Mouse (Mus musculus): ENCODE measurements around the gene Pawr. TPM values are rescaled to one million over a fixed set of nuclear protein-coding genes. Genes with fewer than 3 reads are reported as not detected.

The Pawr gene
- polyA plus RNA-seq, 1 experiment from 2014 or later = 12.6 TPM

- Histone ChIP-seq H3K27ac (replicated peaks) (peak overlapping the region; percentile 3; the same call in 1 of the 2 replicates), H3K36me3 (0 out of 2 replicates have a peak, but pooled peaks cover 6% of the 10 kb centered on the region), H3K4me3 (no peak overlapping the region), H3K4me1 (peaks cover 32% of the 10 kb centered on the region), H3K27me3 (ENCODE audit: low read depth, poor library complexity, severe bottlenecking) (no peaks in the 10 kb centered on the region), H3K9me3 (replicated peaks) (no peaks in the 10 kb centered on the region)
- WGBS = 44% methylated on average over 5 of the region's 5 CpGs
- no peak for DNase-seq (ENCODE audit: low spot score)
Observed at GRCm38 (mm10) chr10:108389178-108389926, 57.4 kb downstream of the Pawr start.

GRCm38 (mm10) chr10:108389927-108390287 lies 58.0 kb downstream of the Pawr start:
- H3K9me3 ChIP-seq (replicated peaks) = no peaks in the 10 kb centered on the region
- H3K4me1 ChIP-seq = peaks cover 29% of the 10 kb centered on the region
- WGBS = 23% methylated on average over 4 of the region's 4 CpGs
- no peak overlapping the region for H3K4me3 ChIP-seq
- peak; percentile 28 for DNase-seq (ENCODE audit: low spot score)
- no peaks in the 10 kb centered on the region for H3K27me3 ChIP-seq (ENCODE audit: low read depth, poor library complexity, severe bottlenecking)
- 0 out of 2 replicates have a peak, but pooled peaks cover 2% of the 10 kb centered on the region for H3K36me3 ChIP-seq
- 0 out of 2 replicates have a peak overlapping the region, but pooled peaks have one; percentile 33 for H3K27ac ChIP-seq (replicated peaks)

- no peaks in the 10 kb centered on the region for H3K27me3 ChIP-seq (ENCODE audit: low read depth, poor library complexity, severe bottlenecking)
- H3K9me3 ChIP-seq (replicated peaks) = no peaks in the 10 kb centered on the region
- no peak overlapping the region for H3K4me3 ChIP-seq
- DNase-seq (ENCODE audit: low spot score) = no peak
- 0 out of 2 replicates have a peak, but pooled peaks cover 2% of the 10 kb centered on the region for H3K36me3 ChIP-seq
- 94% methylated on average over 15 of the region's 15 CpGs for WGBS
- no peak overlapping the region for H3K27ac ChIP-seq (replicated peaks)
- H3K4me1 ChIP-seq = peaks cover 19% of the 10 kb centered on the region
Observed at GRCm38 (mm10) chr10:108391370-108391902, 59.5 kb downstream of the Pawr start.

- Histone ChIP-seq H3K27me3 (ENCODE audit: low read depth, poor library complexity, severe bottlenecking) (no peaks in the 10 kb centered on the region), H3K4me1 (peaks cover 19% of the 10 kb centered on the region), H3K27ac (replicated peaks) (no peak overlapping the region), H3K4me3 (no peak overlapping the region), H3K9me3 (replicated peaks) (no peaks in the 10 kb centered on the region), H3K36me3 (0 out of 2 replicates have a peak, but pooled peaks cover 2% of the 10 kb centered on the region)
- no peak for DNase-seq (ENCODE audit: low spot score)
- WGBS = 95% methylated on average over 10 of the region's 10 CpGs
Observed at GRCm38 (mm10) chr10:108392151-108392550, 60.2 kb downstream of the Pawr start.

- no peaks in the 10 kb centered on the region for H3K9me3 ChIP-seq (replicated peaks)
- no peak overlapping the region for H3K4me3 ChIP-seq
- no peak overlapping the region for H3K27ac ChIP-seq (replicated peaks)
- H3K27me3 ChIP-seq (ENCODE audit: low read depth, poor library complexity, severe bottlenecking) = no peaks in the 10 kb centered on the region
- peaks cover 9% of the 10 kb centered on the region for H3K4me1 ChIP-seq
- H3K36me3 ChIP-seq = 0 out of 2 replicates have a peak, but pooled peaks cover 2% of the 10 kb centered on the region
- 88% methylated on average over 4 of the region's 4 CpGs for WGBS
- DNase-seq (ENCODE audit: low spot score) = no peak
Observed at GRCm38 (mm10) chr10:108394306-108394705, 62.4 kb downstream of the Pawr start.

GRCm38 (mm10) chr10:108395229-108395628 lies 63.3 kb downstream of the Pawr start:
- Histone ChIP-seq H3K36me3 (0 out of 2 replicates have a peak, but pooled peaks cover 2% of the 10 kb centered on the region), H3K27ac (replicated peaks) (no peak overlapping the region), H3K27me3 (ENCODE audit: low read depth, poor library complexity, severe bottlenecking) (no peaks in the 10 kb centered on the region), H3K4me1 (peaks cover under 1% of the 10 kb centered on the region; the same call in 1 of the 2 replicates), H3K4me3 (no peak overlapping the region), H3K9me3 (replicated peaks) (no peaks in the 10 kb centered on the region)
- DNase-seq (ENCODE audit: low spot score) = no peak
- 94% methylated on average over 12 of the region's 12 CpGs for WGBS

- Histone ChIP-seq H3K4me3 (no peak overlapping the region), H3K36me3 (0 out of 2 replicates have a peak, but pooled peaks cover under 1% of the 10 kb centered on the region), H3K4me1 (no peaks in the 10 kb centered on the region), H3K9me3 (replicated peaks) (no peaks in the 10 kb centered on the region), H3K27ac (replicated peaks) (no peak overlapping the region), H3K27me3 (ENCODE audit: low read depth, poor library complexity, severe bottlenecking) (no peaks in the 10 kb centered on the region)
- 97% methylated on average over 14 of the region's 14 CpGs for WGBS
- no peak for DNase-seq (ENCODE audit: low spot score)
Observed at GRCm38 (mm10) chr10:108395647-108396046, 63.7 kb downstream of the Pawr start.

- no peak overlapping the region for H3K4me3 ChIP-seq
- peaks cover 8% of the 10 kb centered on the region for H3K4me1 ChIP-seq
- no peaks in the 10 kb centered on the region for H3K36me3 ChIP-seq
- H3K27me3 ChIP-seq (ENCODE audit: low read depth, poor library complexity, severe bottlenecking) = no peaks in the 10 kb centered on the region
- H3K9me3 ChIP-seq (replicated peaks) = no peaks in the 10 kb centered on the region
- 88% methylated on average over 4 of the region's 4 CpGs for WGBS
- no peak overlapping the region for H3K27ac ChIP-seq (replicated peaks)
- DNase-seq (ENCODE audit: low spot score) = no peak
Observed at GRCm38 (mm10) chr10:108402751-108403150, 70.8 kb downstream of the Pawr start.

- no peak for DNase-seq (ENCODE audit: low spot score)
- H3K27me3 ChIP-seq (ENCODE audit: low read depth, poor library complexity, severe bottlenecking) = no peaks in the 10 kb centered on the region
- peaks cover 8% of the 10 kb centered on the region for H3K4me1 ChIP-seq
- H3K27ac ChIP-seq (replicated peaks) = no peak overlapping the region
- 96% methylated on average over 4 of the region's 4 CpGs for WGBS
- no peak overlapping the region for H3K4me3 ChIP-seq
- H3K9me3 ChIP-seq (replicated peaks) = no peaks in the 10 kb centered on the region
- no peaks in the 10 kb centered on the region for H3K36me3 ChIP-seq
Observed at GRCm38 (mm10) chr10:108403366-108403865, 71.5 kb downstream of the Pawr start.

- DNase-seq (ENCODE audit: low spot score) = no peak
- H3K27me3 ChIP-seq (ENCODE audit: low read depth, poor library complexity, severe bottlenecking) = no peaks in the 10 kb centered on the region
- H3K9me3 ChIP-seq (replicated peaks) = no peaks in the 10 kb centered on the region
- WGBS = 94% methylated on average over 9 of the region's 9 CpGs
- no peaks in the 10 kb centered on the region for H3K36me3 ChIP-seq
- peaks cover 8% of the 10 kb centered on the region for H3K4me1 ChIP-seq
- no peak overlapping the region for H3K27ac ChIP-seq (replicated peaks)
- no peak overlapping the region for H3K4me3 ChIP-seq
Observed at GRCm38 (mm10) chr10:108404087-108404486, 72.2 kb downstream of the Pawr start.

GRCm38 (mm10) chr10:108405076-108405475 lies 73.2 kb downstream of the Pawr start:
- Histone ChIP-seq H3K27me3 (ENCODE audit: low read depth, poor library complexity, severe bottlenecking) (no peaks in the 10 kb centered on the region), H3K4me3 (no peak overlapping the region)

GRCm38 (mm10) chr10:108405931-108406330 lies 74.0 kb downstream of the Pawr start:
- Histone ChIP-seq H3K27me3 (ENCODE audit: low read depth, poor library complexity, severe bottlenecking) (no peaks in the 10 kb centered on the region), H3K4me3 (no peak overlapping the region), H3K4me1 (peaks cover 8% of the 10 kb centered on the region), H3K9me3 (replicated peaks) (no peaks in the 10 kb centered on the region), H3K27ac (replicated peaks) (no peak overlapping the region), H3K36me3 (0 out of 2 replicates have a peak, but pooled peaks cover 4% of the 10 kb centered on the region)
- WGBS = 70% methylated on average over 7 of the region's 7 CpGs
- DNase-seq (ENCODE audit: low spot score) = no peak

More at GRCm38 (mm10) chr10:108405076-108405475, 73.2 kb downstream of the Pawr start:
- Histone ChIP-seq H3K4me1 (peaks cover 8% of the 10 kb centered on the region), H3K9me3 (replicated peaks) (no peaks in the 10 kb centered on the region), H3K27ac (replicated peaks) (no peak overlapping the region), H3K36me3 (0 out of 2 replicates have a peak, but pooled peaks cover 4% of the 10 kb centered on the region)
- WGBS = 75% methylated on average over 8 of the region's 8 CpGs
- no peak for DNase-seq (ENCODE audit: low spot score)
